In genomic region chr5:120587940-120588568, GRCm38 (mm10) we compare ENCODE assay signal across 9 mouse cellular contexts. TPM values are rescaled to one million over a fixed set of nuclear protein-coding genes. Genes with fewer than 3 reads are reported as not detected.
A peak's percentile ranks its signal among the peaks of the same experiment; 100 is the strongest.
DNase-seq lines count a peak whose midpoint lies in the region; ATAC-seq and TF ChIP-seq lines count a peak whose summit lies in the region.
"Had no signal": no experiment of that assay in that cellular context is flagged by ENCODE, and none has a peak within 500 bp of the region (broad histone marks: within the 10 kb centered on the region; RNA-seq: fewer than 3 reads in every experiment).

No protein-coding gene starts in this region.

- DNase-seq in heart, embryonic 10.5 days (ENCODE audit: low spot score): no peak
- no peak for DNase-seq in heart, postnatal 14 days
- DNase-seq in ES-E14 (ENCODE audit: low read depth, low spot score): no peak
- no peak for DNase-seq in liver, postnatal 0 days
- DNase-seq in right cerebral cortex, adult 2 months (ENCODE audit: low spot score in 2 of 2): no peak
- no peak for DNase-seq in urinary bladder, postnatal 25 days (ENCODE audit: low spot score)
- no peak for DNase-seq in gastrocnemius, postnatal 4 days (ENCODE audit: low spot score in 2 of 2)

- in situ Hi-C loops in ES-E14 (cut with MboI; ENCODE audit: low sequenced_read_pairs in 2 of 2, unreplicated experiment in 2 of 2): no loop called here

- no peaks in the 10 kb centered on the region for H3K9me3 ChIP-seq in heart, embryonic 10.5 days
- H3K9me3 ChIP-seq in ES-E14 (ENCODE audit: control insufficient read depth, insufficient read depth, low read depth, low read length): no peaks in the 10 kb centered on the region
- peaks cover 5% of the 10 kb centered on the region; the same call in 1 of the 2 replicates for H3K9me3 ChIP-seq in heart, embryonic 16.5 days (replicated peaks; ENCODE audit: control insufficient read depth, low read length)
- H3K9me3 ChIP-seq in liver, postnatal 0 days (ENCODE audit: low read length): no peaks in the 10 kb centered on the region

- peak overlapping the region; percentile 91 for H3K27ac ChIP-seq in heart, embryonic 10.5 days
- no peak overlapping the region for H3K27ac ChIP-seq in ES-E14 (ENCODE audit: insufficient read depth, low read depth, low read length, poor library complexity, severe bottlenecking)
- peak overlapping the region; percentile 74 for H3K27ac ChIP-seq in heart, embryonic 16.5 days (ENCODE audit: low read length)
- peak overlapping the region; percentile 90 for H3K27ac ChIP-seq in liver, postnatal 0 days (ENCODE audit: low read depth)

- under 1% methylated on average over 29 of the region's 29 CpGs for WGBS in heart, embryonic 10.5 days
- under 1% methylated on average over 29 of the region's 29 CpGs for WGBS in heart, embryonic 16.5 days
- WGBS in liver, postnatal 0 days (ENCODE audit: insufficient replicate concordance): under 1% methylated on average over 28 of the region's 29 CpGs

- H3K4me2 ChIP-seq in heart, embryonic 16.5 days (ENCODE audit: low read depth, low read length): peak overlapping the region; percentile 81
- peak overlapping the region; percentile 89 for H3K4me2 ChIP-seq in liver, postnatal 0 days (ENCODE audit: low read depth, low read length)

- H3K4me3 ChIP-seq in heart, embryonic 10.5 days: peak overlapping the region; percentile 90
- H3K4me3 ChIP-seq in ES-E14 (ENCODE audit: insufficient read depth in 1 of 2, low read depth in 1 of 2, low read length in 2 of 2, poor library complexity in 1 of 2, severe bottlenecking in 1 of 2): peak overlapping the region; percentile 87 to 98
- peak overlapping the region; percentile 79 for H3K4me3 ChIP-seq in heart, embryonic 16.5 days (ENCODE audit: low read length)
- peak overlapping the region; percentile 83 for H3K4me3 ChIP-seq in liver, postnatal 0 days (ENCODE audit: low read depth, low read length)

- peaks cover 34% of the 10 kb centered on the region for H3K4me1 ChIP-seq in heart, embryonic 10.5 days
- peaks cover 0 to 13% of the 10 kb centered on the region in 2 experiments; a peak in 3 of 4 replicates for H3K4me1 ChIP-seq in ES-E14 (ENCODE audit: control insufficient read depth in 2 of 2, insufficient read depth in 2 of 2, low read length in 2 of 2, poor library complexity in 1 of 2)
- peaks cover 22% of the 10 kb centered on the region for H3K4me1 ChIP-seq in heart, embryonic 16.5 days (ENCODE audit: control insufficient read depth, insufficient read depth, low read length)
- peaks cover 35% of the 10 kb centered on the region for H3K4me1 ChIP-seq in liver, postnatal 0 days (ENCODE audit: insufficient read depth)

- no peaks in the 10 kb centered on the region for H3K27me3 ChIP-seq in heart, embryonic 10.5 days (ENCODE audit: insufficient read depth, poor library complexity, severe bottlenecking)
- no peaks in the 10 kb centered on the region for H3K27me3 ChIP-seq in heart, embryonic 16.5 days (ENCODE audit: control insufficient read depth, insufficient read depth, low read length)
- H3K27me3 ChIP-seq in liver, postnatal 0 days (ENCODE audit: insufficient read depth, low read length): no peaks in the 10 kb centered on the region

- TF ChIP-seq EP300 in liver, postnatal 0 days (IDR thresholded peaks at IDR 0.05; ENCODE audit: low read depth): no peak

- peak overlapping the region; percentile 76 for H3K9ac ChIP-seq in ES-E14 (ENCODE audit: insufficient read depth, low read depth, low read length, poor library complexity, severe bottlenecking)
- H3K9ac ChIP-seq in heart, embryonic 16.5 days (ENCODE audit: low read length): peak overlapping the region; percentile 88
- peak overlapping the region; percentile 94 for H3K9ac ChIP-seq in liver, postnatal 0 days (replicated peaks)

- 0 out of 2 replicates have a peak, but pooled peaks have one; percentile 0 for ATAC-seq in heart, embryonic 16.5 days (replicated peaks; ENCODE audit: extremely low read depth, insufficient read depth, low FRiP score)
- ATAC-seq in liver, postnatal 0 days: peak; percentile 33

- intact Hi-C loops in heart, postnatal 14 days (cut with DNase I): loop anchor here (2.0 to 5.0 kb wide), 3 partner anchors 17 to 76 kb away; partner anchors contain the start of gene Slc8b1

- TF ChIP-seq CTCF in liver, postnatal 0 days (IDR thresholded peaks at IDR 0.05; ENCODE audit: low read depth): no peak

- peaks cover 21% of the 10 kb centered on the region for H3K36me3 ChIP-seq in heart, embryonic 10.5 days
- no peaks in the 10 kb centered on the region for H3K36me3 ChIP-seq in ES-E14 (ENCODE audit: control insufficient read depth, insufficient read depth, low read length, poor library complexity, severe bottlenecking)
- peaks cover 20% of the 10 kb centered on the region for H3K36me3 ChIP-seq in heart, embryonic 16.5 days (ENCODE audit: control insufficient read depth, insufficient read depth)
- H3K36me3 ChIP-seq in liver, postnatal 0 days (replicated peaks; ENCODE audit: insufficient read depth, low read length): peaks cover 22% of the 10 kb centered on the region

TF ChIP-seq in ES-E14, 5 proteins besides CTCF, POLR2A, EP300 and RAD21:
- TF ChIP-seq ZNF384 (IDR thresholded peaks at IDR 0.05; ENCODE audit: low read depth, low read length) (no peak), MAFK (IDR thresholded peaks at IDR 0.05; ENCODE audit: insufficient read depth, low read depth, low read length) (no peak), ZC3H11A (IDR thresholded peaks at IDR 0.05; ENCODE audit: borderline replicate concordance, low read depth, low read length) (no peak), CHD2 (IDR thresholded peaks at IDR 0.05; ENCODE audit: low read depth, low read length) (no peak), HCFC1 (IDR thresholded peaks at IDR 0.05; ENCODE audit: borderline replicate concordance, insufficient read depth, low read length) (no peak)
TF ChIP-seq in ES-E14: peak in this region for 0.

RNA-seq across cellular contexts. Expression of gene Tpcn1, which starts 0.4 kb away (rescaled TPM):
- polyA plus RNA-seq in heart, embryonic 10.5 days (2016; fragmentation: Nextera tagmentation; extraction: Ambion mirVana): 13.0 and 21.7 TPM in 2 replicates
- total RNA-seq in heart, postnatal 14 days (2021): 10 to 100 TPM; 34.1 to 39.0 TPM
- total RNA-seq in ES-E14 (2012; rRNA removed): 14.2 and 14.9 TPM in 2 replicates
- polyA plus RNA-seq in heart, embryonic 16.5 days (2015; fragmentation: Nextera tagmentation; extraction: Ambion mirVana): 14.5 TPM in 2 replicates
- polyA plus RNA-seq in liver, postnatal 0 days (2015; fragmentation: Nextera tagmentation; extraction: Ambion mirVana): 16.3 and 18.6 TPM in 2 replicates
- 10 to 100 TPM; 77.7 to 81.3 TPM for total RNA-seq in gastrocnemius, postnatal 4 days (2021)

RNA-seq across cellular contexts. Expression of gene Iqcd, which starts 0.8 kb away (rescaled TPM):
- polyA plus RNA-seq in heart, embryonic 10.5 days (2016; fragmentation: Nextera tagmentation; extraction: Ambion mirVana): 0.15 and 0.24 TPM in 2 replicates
- under 1 TPM in 1 of 2 experiments, not detected in 1; 0.15 TPM for total RNA-seq in heart, postnatal 14 days (2021)
- 0.16 TPM in 1 of 2 replicates, not detected in the other for total RNA-seq in ES-E14 (2012; rRNA removed)
- 0.36 and 0.42 TPM in 2 replicates for polyA plus RNA-seq in heart, embryonic 16.5 days (2015; fragmentation: Nextera tagmentation; extraction: Ambion mirVana)
- polyA plus RNA-seq in liver, postnatal 0 days (2015; fragmentation: Nextera tagmentation; extraction: Ambion mirVana): 0.75 and 0.84 TPM in 2 replicates
- under 1 TPM; 0.16 to 0.37 TPM for total RNA-seq in gastrocnemius, postnatal 4 days (2021)

RNA-seq across cellular contexts. Expression of gene Rita1, which starts 24.3 kb away (rescaled TPM):
- polyA plus RNA-seq in heart, embryonic 10.5 days (2016; fragmentation: Nextera tagmentation; extraction: Ambion mirVana): 11.0 and 11.2 TPM in 2 replicates
- 10 to 100 TPM; 15.1 to 18.3 TPM for total RNA-seq in heart, postnatal 14 days (2021)
- total RNA-seq in ES-E14 (2012; rRNA removed): 20.6 and 23.7 TPM in 2 replicates
- polyA plus RNA-seq in heart, embryonic 16.5 days (2015; fragmentation: Nextera tagmentation; extraction: Ambion mirVana): 13.2 and 14.0 TPM in 2 replicates
- 3.1 and 3.4 TPM in 2 replicates for polyA plus RNA-seq in liver, postnatal 0 days (2015; fragmentation: Nextera tagmentation; extraction: Ambion mirVana)
- total RNA-seq in gastrocnemius, postnatal 4 days (2021): 1 to 10 TPM; 6.1 to 7.2 TPM

RNA-seq across cellular contexts. Expression of gene Ddx54, which starts 24.5 kb away (rescaled TPM):
- 47.1 and 49.4 TPM in 2 replicates for polyA plus RNA-seq in heart, embryonic 10.5 days (2016; fragmentation: Nextera tagmentation; extraction: Ambion mirVana)
- total RNA-seq in heart, postnatal 14 days (2021): 10 to 100 TPM; 20.4 to 22.5 TPM
- total RNA-seq in ES-E14 (2012; rRNA removed): 90.7 and 108 TPM in 2 replicates
- 30.2 and 35.0 TPM in 2 replicates for polyA plus RNA-seq in heart, embryonic 16.5 days (2015; fragmentation: Nextera tagmentation; extraction: Ambion mirVana)
- 14.0 and 15.1 TPM in 2 replicates for polyA plus RNA-seq in liver, postnatal 0 days (2015; fragmentation: Nextera tagmentation; extraction: Ambion mirVana)
- total RNA-seq in gastrocnemius, postnatal 4 days (2021): 10 to 100 TPM; 28.5 to 29.5 TPM

RNA-seq across cellular contexts. Expression of gene Cfap73, which starts 46.0 kb away (rescaled TPM):
- 0.39 TPM in 1 of 2 replicates, not detected in the other for polyA plus RNA-seq in heart, embryonic 10.5 days (2016; fragmentation: Nextera tagmentation; extraction: Ambion mirVana)
- total RNA-seq in heart, postnatal 14 days (2021): not detected
- total RNA-seq in ES-E14 (2012; rRNA removed): not detected in 2 replicates
- polyA plus RNA-seq in heart, embryonic 16.5 days (2015; fragmentation: Nextera tagmentation; extraction: Ambion mirVana): 0.49 TPM in 1 of 2 replicates, not detected in the other
- not detected in 2 replicates for polyA plus RNA-seq in liver, postnatal 0 days (2015; fragmentation: Nextera tagmentation; extraction: Ambion mirVana)
- total RNA-seq in gastrocnemius, postnatal 4 days (2021): not detected
- polyA plus RNA-seq: large intestine, adult 2 months had no signal
